Mouse (Mus musculus) spleen, adult 10 weeks (tissue): ENCODE data around the gene Klk15. TPM values are rescaled to one million over a fixed set of nuclear protein-coding genes. Genes with fewer than 3 reads are reported as not detected.

Source experiments
- polyA plus RNA-seq: library from polyadenylated mRNA; stranded (reverse); fragments of 350-450 nt; fragmentation: Illumina TruSeq; extraction: RNeasy Lipid Tissue Mini Kit (QIAGEN cat#74804); gene quantifications from one replicate; pipeline ENCODE4 v1.2.3, GENCODE M21; 2015; ENCODE audit warnings: low replicate concordance; ENCODE audit not compliant: insufficient read depth

The Klk15 gene
- polyA plus RNA-seq: not detected

DNA sequence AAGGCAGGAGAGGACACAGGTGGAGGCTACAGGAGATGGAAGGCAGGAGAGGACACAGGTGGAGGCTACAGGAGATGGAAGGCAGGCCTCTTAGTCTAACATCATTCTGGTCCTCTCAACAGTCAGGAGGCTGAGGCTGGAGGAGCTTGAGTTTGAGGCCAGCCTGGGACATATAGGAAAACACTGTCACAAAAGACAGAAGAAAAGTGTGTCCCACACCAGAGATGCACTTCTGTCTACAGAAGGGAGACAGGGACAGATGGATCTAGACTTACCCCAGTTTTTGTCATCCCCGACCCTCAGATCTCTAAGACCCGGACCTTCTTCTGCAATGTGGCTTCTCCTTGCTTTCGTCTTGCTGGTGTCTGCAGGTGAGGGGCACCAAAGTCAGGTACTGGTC, at the start of gene Klk15:
Gene Klk15, plus strand, starts transcription at position 301 of the 400 bp plus-strand sequence.

DNA sequence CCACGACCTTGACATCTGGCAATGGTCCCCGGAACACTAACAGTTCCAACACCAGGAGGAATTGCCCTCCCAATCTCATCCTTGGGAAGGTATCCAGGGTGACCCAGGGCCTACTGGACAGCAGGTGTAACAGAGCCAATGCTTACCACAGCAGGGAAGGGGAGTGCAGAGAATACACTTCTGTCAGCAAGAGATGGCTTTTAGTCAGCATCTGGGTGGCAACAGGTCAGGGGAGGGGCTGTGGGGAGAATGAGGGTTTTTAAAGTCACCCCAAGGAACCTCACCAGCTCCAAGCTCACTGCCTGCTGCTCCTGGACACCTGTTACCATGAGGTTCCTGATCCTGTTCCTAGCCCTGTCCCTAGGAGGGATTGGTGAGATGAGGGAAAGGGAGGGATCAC, 16.8 kb downstream of the Klk15 start, which contains the start of gene Klk1b8:
Gene Klk1b8, plus strand, starts transcription at position 301 of the 400 bp plus-strand sequence.

DNA sequence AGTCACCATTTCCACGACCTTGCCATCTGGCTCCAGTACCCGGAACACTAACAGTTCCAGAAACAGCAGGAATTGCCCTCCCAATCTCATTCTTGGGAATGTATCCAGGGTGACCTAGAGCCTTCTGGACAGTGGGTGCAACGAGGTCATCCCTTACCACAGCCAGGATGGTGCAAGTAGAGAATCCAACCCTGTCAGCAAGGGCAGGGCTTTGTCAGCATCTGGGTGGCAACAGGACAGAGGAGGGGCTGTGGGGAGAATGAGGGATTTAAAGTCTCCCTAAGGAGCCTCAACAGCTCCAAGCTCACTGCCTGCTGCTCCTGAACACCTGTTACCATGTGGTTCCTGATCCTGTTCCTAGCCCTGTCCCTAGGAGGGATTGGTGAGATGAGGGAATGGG, 32.9 kb downstream of the Klk15 start, which contains the start of gene Klk1b1:
Gene Klk1b1, plus strand, starts transcription at position 301 of the 400 bp plus-strand sequence.

DNA sequence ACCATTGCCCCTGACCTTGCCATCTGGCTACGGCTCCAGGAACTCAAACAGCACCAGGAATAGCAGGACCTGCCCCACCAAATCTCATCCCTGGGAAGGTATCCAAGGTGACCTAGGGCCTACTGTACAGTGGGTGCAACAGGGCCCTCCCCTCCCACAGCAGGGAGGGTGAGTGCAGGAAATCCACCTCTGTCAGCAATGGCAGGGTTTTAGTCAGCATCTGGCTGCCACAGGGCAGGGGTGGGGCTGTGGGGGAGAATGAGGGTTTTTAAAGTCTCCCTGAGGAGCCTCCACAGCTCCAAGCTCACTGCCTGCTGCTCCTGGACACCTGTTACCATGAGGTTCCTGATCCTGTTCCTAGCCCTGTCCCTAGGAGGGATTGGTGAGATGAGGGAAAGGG, 42.2 kb downstream of the Klk15 start, which contains the start of gene Klk1b9:
Gene Klk1b9, plus strand, starts transcription at position 301 of the 400 bp plus-strand sequence.

Other genes starting within 250 kb of the Klk15 start
- not detected for gene Klk14, start 243.3 kb upstream of the Klk15 start, polyA plus RNA-seq
- not detected for gene Klk13, start 221.2 kb upstream of the Klk15 start, polyA plus RNA-seq
- gene Klk12, start 164.8 kb upstream of the Klk15 start, polyA plus RNA-seq: not detected
- not detected for gene Klk11, start 159.1 kb upstream of the Klk15 start, polyA plus RNA-seq
- not detected for gene Klk10, start 152.7 kb upstream of the Klk15 start, polyA plus RNA-seq
- gene Klk9, start 141.8 kb upstream of the Klk15 start, polyA plus RNA-seq: not detected
- 18.2 TPM for gene Klk8, start 136.2 kb upstream of the Klk15 start, polyA plus RNA-seq
- not detected for gene Klk7, start 122.4 kb upstream of the Klk15 start, polyA plus RNA-seq
- gene Klk6, start 109.2 kb upstream of the Klk15 start, polyA plus RNA-seq: not detected
- not detected for gene Klk5, start 91.8 kb upstream of the Klk15 start, polyA plus RNA-seq
- gene Klk4, start 52.6 kb upstream of the Klk15 start, polyA plus RNA-seq: not detected
- not detected for gene Klk1b8, start 16.9 kb downstream of the Klk15 start, polyA plus RNA-seq
- not detected for gene Klk1b1, start 33.0 kb downstream of the Klk15 start, polyA plus RNA-seq
- gene Klk1b9, start 42.3 kb downstream of the Klk15 start, polyA plus RNA-seq: not detected
- gene Klk1b11, start 62.1 kb downstream of the Klk15 start, polyA plus RNA-seq: not detected
- not detected for gene Klk1b26, start 78.4 kb downstream of the Klk15 start, polyA plus RNA-seq
- 1.4 TPM for gene Klk1b27, start 118.5 kb downstream of the Klk15 start, polyA plus RNA-seq
- gene Klk1b21, start 168.6 kb downstream of the Klk15 start, polyA plus RNA-seq: not detected
- not detected for gene Klk1b22, start 178.9 kb downstream of the Klk15 start, polyA plus RNA-seq
- gene Klk1b16, start 203.0 kb downstream of the Klk15 start, polyA plus RNA-seq: not detected